Mouse (Mus musculus): ENCODE measurements around the gene Ano2.

Gene Ano2

DNA sequence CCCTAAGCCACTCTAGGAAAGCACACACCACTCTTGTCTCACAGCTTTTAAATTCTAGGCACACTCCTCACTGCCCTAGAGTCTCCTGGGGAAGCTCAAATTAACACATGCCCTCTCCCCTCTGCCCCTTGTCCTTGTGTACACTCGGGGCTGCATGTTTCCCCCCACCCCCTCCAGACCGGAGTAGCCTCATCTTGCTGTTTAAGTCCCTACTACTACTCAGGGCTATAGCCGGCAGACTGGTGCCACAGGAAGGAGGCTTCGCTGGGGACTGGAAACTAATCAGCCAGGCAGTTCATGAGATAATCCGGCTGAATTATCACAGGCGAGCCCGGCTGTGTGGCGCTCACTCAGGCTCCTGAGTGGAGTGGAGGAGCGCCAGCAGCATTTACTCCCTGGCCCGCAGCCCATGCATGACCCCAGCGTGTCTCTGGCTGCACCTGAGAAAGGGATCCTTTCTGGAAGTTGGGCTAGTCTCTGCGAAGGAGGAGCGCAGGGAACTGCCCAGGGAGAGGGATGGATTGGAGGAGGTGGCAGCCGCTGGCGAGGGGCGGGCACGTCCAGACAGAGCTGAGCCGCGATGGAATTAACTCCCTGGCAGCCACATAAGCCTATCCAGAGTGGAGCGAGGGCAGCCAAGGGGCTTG is at the start of gene Ano2:
Gene Ano2 (plus strand): TSS at position 363 of the 647 bp plus-strand sequence.
- DNase-seq (ENCODE audit: low read depth, low spot score): no peak

DNA sequence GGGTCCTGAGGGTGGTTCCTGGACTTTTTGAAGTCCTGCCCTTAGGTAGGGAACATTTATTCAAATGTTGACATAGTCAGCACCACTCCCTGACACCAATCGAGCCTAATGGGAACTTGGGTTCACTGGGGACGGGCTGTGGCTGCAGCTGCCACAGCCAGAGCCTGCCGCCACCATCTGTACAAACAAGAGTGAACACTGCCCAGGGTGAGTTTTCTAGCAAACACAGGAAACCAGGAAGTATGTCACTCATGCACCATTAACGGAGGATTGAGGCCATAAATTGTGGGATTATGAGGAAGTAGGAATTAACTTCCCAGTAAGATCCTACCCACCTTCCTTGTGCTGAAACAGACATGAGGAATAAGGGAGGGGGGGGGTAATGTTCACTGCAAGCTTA is 49.7 kb upstream of the Ano2 start:
- no peak for DNase-seq (ENCODE audit: low read depth, low spot score)

DNA sequence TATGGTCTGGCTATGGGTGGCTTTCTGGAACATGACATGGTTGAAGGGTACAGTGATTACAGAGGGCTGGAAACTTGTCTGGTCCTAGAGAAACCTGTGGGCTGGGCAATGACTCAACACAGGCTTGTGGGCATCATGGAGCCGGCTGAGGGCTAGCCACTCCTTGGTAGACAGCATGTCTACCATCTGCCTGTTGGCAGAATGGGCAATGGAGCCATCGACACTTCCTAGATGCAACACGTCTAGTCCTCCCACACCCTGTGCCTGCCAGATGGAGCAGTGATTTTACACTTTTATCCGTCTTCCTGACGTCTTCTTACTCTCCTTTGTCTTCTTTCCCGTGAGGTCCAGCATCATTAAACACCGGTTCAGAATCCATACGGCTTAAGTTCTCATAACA is 49.1 kb upstream of the Ano2 start:
- no peak for DNase-seq (ENCODE audit: low read depth, low spot score)

DNA sequence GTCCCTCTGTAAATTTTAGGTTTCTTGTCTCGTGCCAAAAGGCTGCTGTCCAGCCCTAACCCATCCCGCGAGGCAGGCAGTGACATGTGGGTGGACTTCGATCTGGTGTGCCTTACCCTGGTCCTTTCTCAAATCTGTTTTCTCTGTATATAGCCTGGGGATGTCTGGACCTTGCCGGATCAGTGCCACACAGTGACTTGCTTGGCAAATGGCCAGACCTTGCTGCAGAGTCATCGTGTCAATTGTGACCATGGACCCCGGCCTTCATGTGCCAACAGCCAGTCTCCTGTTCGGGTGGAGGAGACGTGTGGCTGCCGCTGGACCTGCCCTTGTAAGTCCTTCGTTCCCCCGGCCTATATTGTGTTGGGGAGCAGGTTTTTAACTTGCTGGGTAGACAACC is 41.3 kb upstream of the Ano2 start:
- DNase-seq (ENCODE audit: low read depth, low spot score): no peak

DNA sequence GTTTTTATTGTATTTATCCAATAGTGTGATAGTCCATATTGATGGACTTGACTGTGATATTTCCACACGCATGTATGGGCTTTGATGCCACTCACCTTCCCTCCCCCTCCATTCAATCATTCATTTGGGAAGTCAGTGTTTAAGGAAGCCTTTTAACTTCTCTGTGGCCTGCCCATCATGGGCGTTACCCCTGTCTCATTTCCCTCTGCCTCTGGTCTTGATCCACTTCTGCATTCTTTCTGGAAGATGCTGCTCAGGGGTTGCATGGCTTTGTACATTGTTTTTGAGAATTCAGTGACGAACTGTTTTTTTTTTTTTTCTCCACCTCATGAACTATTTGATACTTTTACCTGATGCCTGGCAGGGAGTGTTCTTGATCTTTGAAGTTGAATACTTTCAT is 38.9 kb upstream of the Ano2 start:
- no peak for DNase-seq (ENCODE audit: low read depth, low spot score)

DNA sequence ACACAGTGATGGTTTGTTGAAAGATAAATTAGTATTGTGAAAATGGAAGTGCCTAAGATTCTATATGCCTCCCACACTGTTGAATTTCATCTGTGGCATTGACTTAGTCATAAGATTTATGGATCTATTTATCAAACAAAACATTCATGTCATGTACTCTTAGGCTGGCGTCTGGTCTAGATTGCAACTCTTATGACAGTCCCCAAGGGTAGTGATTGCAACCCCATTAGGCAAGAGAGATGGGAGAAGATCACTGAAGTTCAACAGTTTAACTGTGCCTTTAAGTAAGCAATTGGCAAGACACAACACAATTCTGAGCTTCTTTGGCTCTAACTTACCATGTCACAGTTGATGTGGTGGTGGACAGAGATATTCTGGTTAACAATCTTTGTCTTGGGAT is 36.8 kb upstream of the Ano2 start:
- no peak for DNase-seq (ENCODE audit: low read depth, low spot score)

DNA sequence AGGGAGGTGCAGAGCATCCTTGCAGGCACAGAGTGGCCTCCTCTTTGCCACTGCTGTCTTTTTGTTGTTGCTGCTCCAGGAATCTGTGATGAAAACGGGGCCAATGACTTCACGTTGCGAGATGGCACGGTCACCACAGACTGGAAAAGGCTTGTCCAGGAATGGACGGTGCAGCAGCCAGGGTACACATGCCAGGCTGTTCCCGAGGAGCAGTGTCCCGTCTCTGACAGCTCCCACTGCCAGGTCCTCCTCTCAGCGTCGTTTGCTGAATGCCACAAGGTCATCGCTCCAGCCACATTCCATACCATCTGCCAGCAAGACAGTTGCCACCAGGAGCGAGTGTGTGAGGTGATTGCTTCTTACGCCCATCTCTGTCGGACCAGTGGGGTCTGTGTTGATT is 33.3 kb upstream of the Ano2 start:
- DNase-seq (ENCODE audit: low read depth, low spot score): no peak

DNA sequence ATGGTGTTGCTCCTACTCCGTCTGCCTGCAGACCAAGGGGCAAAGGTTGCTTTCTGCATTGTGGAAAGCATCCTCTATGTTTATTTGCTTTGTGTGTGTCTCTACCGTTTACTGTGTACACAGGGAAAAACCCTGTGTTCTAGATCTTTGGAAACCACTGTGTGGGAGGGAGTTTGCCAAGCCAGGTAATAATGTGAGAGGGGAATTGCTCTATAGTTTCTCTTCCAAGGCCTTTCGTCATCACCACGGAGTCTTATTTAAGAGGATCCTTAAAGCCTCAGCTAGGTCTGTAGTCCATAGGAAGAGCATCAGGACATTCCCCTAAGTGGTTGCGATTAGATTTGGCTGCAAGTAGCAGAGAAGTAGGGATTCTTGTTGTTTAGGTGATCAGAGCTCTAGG is 32.3 kb upstream of the Ano2 start:
- no peak for DNase-seq (ENCODE audit: low read depth, low spot score)

DNA sequence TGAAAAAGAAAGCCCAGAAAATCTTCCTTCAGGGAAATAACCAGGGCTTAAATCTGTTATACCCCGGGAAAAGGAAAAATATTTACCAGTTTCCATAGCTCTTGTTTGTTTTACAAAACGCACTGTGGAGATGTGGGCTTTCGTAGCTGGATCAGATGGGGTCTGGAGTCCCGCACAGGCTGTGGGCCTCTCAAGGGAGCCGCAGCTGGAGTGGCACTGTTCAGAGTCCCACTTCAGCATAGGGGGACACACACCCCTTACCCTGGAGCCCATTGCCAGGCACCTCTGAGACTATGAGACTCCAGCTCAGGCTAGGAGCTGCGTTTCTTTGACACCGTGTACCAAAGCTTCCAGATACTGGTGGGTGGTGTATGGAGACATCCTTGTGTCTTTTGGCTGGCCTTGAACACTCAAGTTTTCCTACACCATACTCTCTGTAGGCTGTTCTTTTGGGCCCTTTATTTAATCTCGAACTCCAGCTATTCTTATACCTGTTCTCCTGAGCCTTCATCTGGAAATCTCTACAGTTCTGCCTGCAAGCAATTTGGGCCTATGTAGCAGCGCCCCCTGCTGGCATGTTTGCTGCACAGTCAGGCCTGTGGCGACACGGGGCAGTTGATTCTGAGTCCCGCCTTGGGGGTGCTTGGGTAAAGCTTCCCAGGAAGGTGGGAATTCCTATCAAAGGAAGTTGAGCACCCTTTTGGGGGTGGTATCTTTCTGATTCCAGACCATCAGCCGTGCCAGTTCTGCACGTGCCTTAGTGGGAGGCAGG is 28.9 kb upstream of the Ano2 start:
- peak; percentile 36 for DNase-seq (ENCODE audit: low read depth, low spot score)

DNA sequence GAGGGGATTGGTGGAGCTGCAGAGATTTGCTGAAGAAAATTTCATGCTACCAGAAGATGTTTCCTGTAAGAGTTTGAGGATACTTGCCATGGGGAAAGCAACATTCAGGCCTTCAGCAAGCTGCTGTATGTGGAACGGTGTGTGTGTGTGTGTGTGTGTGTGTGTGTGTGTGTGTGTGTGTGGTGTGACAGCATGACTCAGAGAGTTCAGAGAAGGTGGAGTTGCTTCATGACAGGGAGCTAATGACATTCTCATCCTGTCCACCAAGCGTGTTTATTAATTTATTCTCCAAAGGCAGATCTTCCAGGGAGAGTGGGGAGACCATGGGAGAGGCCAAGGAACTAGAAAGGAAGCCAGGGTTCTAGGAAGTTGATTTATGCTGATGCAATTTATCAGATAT is 26.3 kb upstream of the Ano2 start:
- no peak for DNase-seq (ENCODE audit: low read depth, low spot score)

DNA sequence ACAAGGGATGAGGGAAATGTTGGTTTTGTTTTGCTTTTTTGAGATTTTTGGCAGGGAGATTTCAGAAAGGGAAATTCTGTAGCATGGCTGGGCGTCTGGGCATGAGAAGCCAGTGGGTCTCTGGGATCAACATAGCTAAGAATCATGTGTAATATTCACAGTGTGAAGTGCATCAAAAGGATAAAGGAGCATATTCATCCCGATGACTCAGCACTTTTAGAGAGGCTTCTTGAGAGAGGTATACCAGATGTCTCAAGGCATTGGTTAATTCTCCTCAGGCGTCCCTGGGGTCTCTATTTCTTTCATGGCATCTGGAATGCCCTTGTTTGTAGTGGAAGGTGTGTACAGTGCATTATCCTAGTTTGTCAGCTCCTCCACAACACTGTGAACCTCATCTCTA is 18.4 kb upstream of the Ano2 start:
- no peak for DNase-seq (ENCODE audit: low read depth, low spot score)

DNA sequence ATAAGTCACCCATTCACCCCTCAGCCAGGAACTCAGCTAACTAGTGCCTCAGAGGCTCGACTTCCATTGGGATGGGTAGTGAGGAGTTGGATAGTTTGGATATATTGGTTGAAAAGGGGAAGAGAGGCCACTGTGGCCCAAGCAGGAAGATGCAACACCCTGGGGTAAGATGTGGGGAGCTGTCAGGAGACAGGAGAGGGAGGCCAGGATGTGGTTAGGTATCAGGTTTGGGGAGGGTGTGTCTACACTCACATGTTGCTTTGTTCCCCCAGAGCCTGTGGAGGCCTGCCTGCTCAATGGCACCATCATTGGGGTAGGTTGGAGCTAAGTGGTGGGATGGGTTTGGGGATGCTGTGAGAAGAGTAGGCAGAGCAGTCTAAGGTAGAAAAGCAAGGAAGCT is 11.7 kb upstream of the Ano2 start:
- no peak for DNase-seq (ENCODE audit: low read depth, low spot score)

DNA sequence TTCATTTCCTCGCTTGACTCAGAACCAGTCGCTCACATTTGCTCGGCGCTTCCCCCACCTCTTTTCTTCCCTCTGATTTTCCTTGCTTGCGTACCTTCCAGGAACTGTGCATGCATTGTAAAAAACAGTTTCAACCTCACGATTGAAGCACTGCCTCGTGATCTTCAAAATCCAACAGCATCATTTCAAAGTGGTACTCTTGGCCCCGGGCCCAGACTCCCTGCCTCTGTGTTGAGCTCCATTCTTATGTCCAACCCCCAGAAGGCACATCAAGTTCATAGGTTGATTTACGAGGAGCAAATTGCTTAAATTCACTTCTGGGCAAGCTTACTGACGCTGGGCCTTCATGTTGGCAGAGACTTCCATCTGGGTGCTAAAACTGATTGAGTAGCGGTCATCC is 9.6 kb upstream of the Ano2 start:
- no peak for DNase-seq (ENCODE audit: low read depth, low spot score)

DNA sequence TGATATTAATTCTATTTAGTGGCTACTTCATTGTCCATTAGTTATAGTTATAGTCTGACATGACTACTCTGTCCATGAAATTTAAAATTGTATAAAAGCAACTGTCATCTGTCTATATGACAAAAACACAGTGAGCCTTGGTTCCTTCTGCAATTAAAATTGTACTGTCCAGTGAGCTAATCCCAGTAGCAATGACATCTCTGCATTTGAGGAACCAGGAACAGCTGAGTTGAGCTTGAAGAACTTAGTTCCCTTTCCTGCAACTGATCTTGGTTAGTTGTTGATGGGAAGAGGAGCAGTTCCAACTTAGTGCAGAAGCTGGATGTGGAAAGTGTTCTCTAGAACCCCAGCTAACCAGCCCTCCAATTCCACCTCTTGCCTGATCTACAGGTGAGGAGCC is 4.8 kb upstream of the Ano2 start:
- no peak for DNase-seq (ENCODE audit: low read depth, low spot score)

DNA sequence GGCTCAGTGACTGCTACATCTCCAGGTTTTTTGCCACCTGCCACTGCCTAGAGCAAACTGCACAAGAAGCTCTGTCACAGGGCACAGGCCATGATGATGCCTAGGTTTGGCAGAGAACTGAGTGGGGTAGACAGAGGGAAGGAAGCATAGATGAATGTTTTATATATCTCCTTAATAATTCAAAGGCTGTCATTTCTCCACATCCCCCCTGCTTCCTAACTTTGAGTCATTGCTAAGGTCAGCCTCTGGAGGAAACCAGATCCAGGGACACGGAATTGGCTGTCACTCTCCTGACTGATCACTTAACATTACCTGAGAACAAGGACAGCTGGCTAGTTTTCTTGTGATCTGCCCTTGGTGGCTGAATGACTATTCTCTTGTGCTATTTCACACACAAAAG is 2.2 kb upstream of the Ano2 start:
- DNase-seq (ENCODE audit: low read depth, low spot score): no peak

DNA sequence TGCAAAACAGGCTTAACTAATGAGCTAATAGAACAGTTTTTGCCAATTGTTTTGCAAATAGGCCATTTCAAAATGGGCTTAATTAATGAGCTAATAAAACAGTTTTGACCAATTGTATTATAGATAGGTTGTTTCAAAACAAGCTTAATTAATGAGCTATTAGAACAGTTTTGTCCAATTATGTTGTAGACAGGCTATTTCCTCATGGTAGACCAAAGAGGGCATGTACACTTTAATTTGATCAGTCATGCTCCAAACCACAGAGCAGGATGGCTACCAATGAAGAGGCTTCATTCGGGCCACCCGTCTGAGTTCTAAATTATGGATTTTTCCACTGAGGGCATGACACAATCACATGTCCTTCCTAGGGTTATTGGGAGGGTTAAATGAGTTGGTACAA is 10.9 kb downstream of the Ano2 start:
- no peak for DNase-seq (ENCODE audit: low read depth, low spot score)

DNA sequence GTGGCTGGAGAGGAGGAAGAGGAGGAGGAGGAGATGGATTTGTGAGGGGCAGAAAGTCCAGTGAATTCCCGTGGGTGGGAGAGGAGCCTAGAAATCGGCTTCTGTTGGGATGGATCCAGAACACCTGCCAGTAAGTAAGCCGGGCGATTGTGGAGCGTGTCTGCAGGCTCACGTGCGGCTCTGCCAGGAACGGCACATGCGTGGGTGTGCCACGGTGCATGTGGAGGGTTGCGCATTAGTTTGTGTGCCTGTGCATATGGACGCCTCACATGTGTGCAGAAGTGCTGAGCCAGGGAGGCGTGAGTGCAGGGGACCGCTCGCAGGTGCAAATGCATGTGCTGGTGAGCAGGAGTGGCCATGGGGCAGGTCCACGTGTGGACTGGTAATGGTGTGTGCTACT is 21.0 kb downstream of the Ano2 start:
- DNase-seq (ENCODE audit: low read depth, low spot score): no peak

DNA sequence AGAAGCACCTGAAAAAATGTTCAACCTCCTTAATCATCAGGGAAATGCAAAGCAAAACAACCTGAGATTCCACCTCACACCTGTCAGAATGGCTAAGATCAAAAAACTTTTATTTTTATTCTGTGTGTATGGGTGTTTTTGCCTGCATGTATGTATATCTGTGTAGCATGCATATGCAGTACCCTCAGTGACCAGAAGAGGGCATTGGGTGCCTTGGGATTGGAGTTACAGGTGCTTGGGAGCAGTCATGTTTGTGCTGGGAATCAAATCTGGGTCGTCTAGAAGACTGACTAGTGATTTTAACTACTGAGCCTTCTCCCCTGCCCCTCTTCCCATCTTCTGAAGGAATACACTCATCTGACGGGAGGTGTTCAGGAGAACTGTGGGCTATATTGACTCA is 36.2 kb downstream of the Ano2 start:
- no peak for DNase-seq (ENCODE audit: low read depth, low spot score)

DNA sequence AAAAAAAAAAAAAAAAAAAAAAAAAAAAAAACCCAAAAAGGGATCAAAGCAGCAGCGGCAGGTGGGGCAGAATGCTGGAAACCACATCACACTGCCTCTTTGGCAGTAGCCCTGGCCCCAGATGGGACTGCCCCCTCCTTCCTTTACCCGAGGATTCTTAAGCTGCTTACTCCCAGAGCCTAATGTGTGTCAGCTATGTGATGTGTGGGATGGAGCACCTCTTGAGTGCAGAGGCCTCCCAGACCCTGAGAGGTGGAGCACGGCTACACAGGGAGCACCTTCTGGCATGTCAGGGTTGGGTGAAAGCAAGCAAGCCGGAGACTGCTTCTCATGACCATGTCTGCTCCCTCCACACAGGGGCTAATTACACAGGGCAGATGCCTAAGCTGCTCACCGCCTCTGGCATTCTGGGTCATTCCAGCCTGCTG is 37.3 kb downstream of the Ano2 start:
- no peak for DNase-seq (ENCODE audit: low read depth, low spot score)

DNA sequence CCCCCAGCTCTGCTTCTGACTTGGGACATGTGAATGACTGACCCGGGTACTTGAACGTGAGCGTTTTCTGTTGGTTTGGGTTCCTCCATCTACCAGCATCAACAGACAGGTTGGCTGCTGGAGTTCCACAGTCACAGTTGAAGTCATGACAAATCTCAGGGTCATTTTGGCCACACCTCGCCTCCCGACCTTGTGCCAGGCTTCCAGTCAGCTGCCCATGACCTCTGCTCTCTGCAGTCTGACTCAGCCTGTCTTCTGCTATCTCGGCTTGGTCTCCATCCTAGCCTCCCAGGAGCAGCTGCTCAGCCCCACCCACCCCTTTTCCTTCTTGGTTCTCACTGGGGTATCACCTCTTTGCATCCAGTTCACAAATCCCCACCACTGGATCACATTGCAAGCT is 39.3 kb downstream of the Ano2 start:
- no peak for DNase-seq (ENCODE audit: low read depth, low spot score)

DNA sequence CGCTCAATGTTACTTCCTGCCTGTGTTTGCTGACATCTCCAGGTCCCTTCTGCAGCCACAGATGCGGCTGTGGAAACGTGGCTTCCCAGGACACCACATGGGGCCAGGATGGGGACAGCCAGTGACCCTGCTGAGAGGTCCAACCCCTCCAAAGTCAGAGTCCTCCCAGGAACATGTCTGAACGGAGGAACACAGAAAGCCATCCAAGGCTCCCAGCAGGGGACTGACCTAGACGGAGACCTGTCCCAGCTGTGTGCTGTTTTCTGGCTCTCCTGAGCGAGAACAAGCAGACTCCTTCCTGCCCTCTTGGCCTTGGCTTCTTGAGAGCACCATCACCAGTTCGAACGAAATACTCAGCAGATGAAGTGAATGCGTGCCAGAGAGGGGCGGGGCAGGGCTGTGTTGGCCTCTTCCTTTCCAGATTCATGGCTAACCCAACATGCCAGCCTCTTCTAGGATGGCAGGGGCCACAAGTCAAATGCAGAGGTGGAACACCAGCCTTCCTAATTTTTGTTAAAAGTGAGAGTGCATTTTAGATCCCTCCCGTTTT is 39.8 kb downstream of the Ano2 start:
- DNase-seq (ENCODE audit: low read depth, low spot score): no peak

DNA sequence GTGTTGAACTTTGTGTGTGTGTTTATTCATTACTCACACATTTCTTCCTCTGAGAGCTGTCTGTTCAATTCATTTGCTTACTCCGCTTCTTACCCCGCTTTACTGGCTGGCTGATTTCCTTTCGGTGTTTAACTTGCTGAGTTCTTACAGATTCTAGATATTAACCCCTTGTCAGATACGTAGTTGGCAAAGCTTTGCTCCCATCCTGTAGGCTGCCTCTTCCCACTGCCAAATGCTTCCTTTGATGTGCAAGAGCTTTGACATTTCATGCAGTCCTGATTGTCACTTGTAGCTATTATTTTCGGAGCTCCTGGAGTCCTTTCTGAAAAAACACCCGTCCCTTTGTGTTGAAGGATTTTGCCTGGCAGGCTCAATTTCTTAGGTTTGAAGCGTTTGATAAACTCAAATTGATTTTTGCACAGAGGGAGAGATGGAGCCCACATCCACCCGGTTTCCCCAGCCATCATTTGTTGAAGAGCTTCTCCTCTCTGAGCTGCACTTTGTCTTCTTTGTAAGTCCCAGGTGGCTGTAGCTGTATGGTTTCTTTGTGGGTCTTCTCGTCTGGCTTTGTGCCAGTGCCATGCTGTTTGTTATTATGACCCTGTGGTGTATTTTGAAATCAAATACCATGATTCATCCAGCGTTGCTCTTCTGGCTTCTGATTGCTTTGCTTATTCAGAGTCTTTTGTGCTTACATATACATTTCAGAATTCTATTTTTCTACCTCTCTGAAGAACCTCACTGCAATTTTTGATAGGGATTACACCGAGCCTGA is 47.5 kb downstream of the Ano2 start:
- no peak for DNase-seq (ENCODE audit: low read depth, low spot score)
